Mouse (Mus musculus) liver, embryonic 13.5 days (tissue): ENCODE data around the gene Mapk8ip2. TPM values are rescaled to one million over a fixed set of nuclear protein-coding genes. Genes with fewer than 3 reads are reported as not detected.

Source experiments
- ATAC-seq: fragments of 200-750 bp; cut with Nextera tagmentation; 2 replicates; pipeline ENCODE4 v1.8.0; 2017; ENCODE audit warnings: low read depth, mild to moderate bottlenecking, moderate number of reproducible peaks, moderate library complexity
- DNase-seq: peaks from one replicate; pipeline ENCODE4 v3.0.0; 2022
- H3K27ac ChIP-seq: fragments of 300-500 bp; sonication (generic); 2 replicates; pipeline ENCODE4 v1.5.1; 2015; ENCODE audit warnings: moderate library complexity, mild to moderate bottlenecking, inconsistent platforms
- H3K27me3 ChIP-seq: fragments of 300-500 bp; sonication (generic); 2 replicates; pipeline ENCODE4 v1.6.1; 2015; ENCODE audit warnings: mild to moderate bottlenecking, inconsistent platforms
- H3K36me3 ChIP-seq: fragments of 300-500 bp; sonication (generic); 2 replicates; pipeline ENCODE4 v1.6.1; 2015; ENCODE audit warnings: mild to moderate bottlenecking, inconsistent platforms
- H3K4me1 ChIP-seq: fragments of 300-500 bp; sonication (generic); replicated peaks from 2 replicates; pipeline ENCODE4 v1.6.1; 2015; ENCODE audit warnings: inconsistent platforms
- H3K4me2 ChIP-seq: fragments of 300-500 bp; sonication (generic); 2 replicates; pipeline ENCODE4 v1.6.1; 2015; ENCODE audit warnings: inconsistent platforms, mild to moderate bottlenecking, moderate library complexity
- H3K4me3 ChIP-seq: fragments of 300-500 bp; sonication (generic); replicated peaks from 2 replicates; pipeline ENCODE4 v1.5.1; 2015; ENCODE audit warnings: mild to moderate bottlenecking, inconsistent platforms
- H3K9ac ChIP-seq: fragments of 300-500 bp; sonication (generic); 2 replicates; pipeline ENCODE4 v1.6.1; 2015; ENCODE audit warnings: mild to moderate bottlenecking, inconsistent platforms
- H3K9me3 ChIP-seq: fragments of 300-500 bp; sonication (generic); replicated peaks from 2 replicates; pipeline ENCODE4 v1.6.1; 2016; ENCODE audit warnings: inconsistent platforms
- WGBS: fragments of 180-500 bp; shearing (Covaris S2); methylation state at CpG from one replicate; pipeline ENCODE4 v1.1.7; 2015; ENCODE audit not compliant: insufficient replicate concordance; 5-methylcytosine and 5-hydroxymethylcytosine counted together
- polyA plus RNA-seq: library from polyadenylated mRNA; unstranded; fragments of >200 nt; fragmentation: Nextera tagmentation; extraction: Ambion mirVana; gene quantifications from 2 replicates; pipeline ENCODE4 v1.2.1, GENCODE M21; 2015

Gene Mapk8ip2
- polyA plus RNA-seq, 1 experiment from 2014 or later, result 0.14 TPM

DNA sequence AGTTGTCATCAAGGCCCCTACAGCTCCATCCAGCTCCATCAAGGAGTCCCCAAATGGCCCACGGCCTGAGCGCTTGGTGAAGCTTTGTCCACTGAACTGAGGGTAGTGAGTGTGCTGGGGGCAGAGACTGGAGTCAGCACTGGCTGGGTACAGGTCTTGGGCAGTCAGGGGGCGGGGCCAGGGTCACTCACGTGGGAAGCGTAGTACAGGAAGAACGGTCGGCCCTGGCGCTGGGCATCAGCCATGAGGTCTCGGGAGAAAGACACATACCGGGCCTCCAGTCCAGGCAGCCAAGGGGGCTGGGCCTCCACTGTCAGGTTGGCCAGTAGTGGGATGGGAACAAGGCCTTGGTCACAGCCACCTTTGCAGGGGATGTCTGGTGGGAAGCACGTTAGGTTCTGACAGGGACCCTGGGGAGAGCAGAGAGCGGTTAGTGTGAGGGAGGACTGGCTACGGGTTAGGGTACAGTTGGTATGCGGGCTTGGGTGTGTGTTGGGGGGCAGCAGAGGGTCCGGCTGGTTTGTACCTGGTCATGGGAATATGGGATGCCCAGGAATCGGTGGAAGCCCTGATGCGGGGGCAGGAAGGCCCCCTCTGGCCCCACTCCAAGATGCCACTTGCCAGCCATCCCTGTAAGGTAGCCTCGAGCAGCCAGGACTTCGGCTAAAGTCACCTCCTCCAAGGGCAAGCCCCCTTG is 21.0 kb downstream of the Mapk8ip2 start:
- H3K9me3 ChIP-seq, result no peaks in the 10 kb centered on the region
- DNase-seq (no peak), ATAC-seq (no peak)
- 84% methylated on average over 19 of the region's 19 CpGs for WGBS
- no peak overlapping the region for H3K27ac ChIP-seq
- no peak overlapping the region for H3K4me3 ChIP-seq
- H3K4me2 ChIP-seq, result peak overlapping the region; percentile 86
- no peaks in the 10 kb centered on the region for H3K36me3 ChIP-seq
- H3K9ac ChIP-seq, result no peak overlapping the region
- peaks cover 31% of the 10 kb centered on the region for H3K4me1 ChIP-seq
- H3K27me3 ChIP-seq, result no peaks in the 10 kb centered on the region

DNA sequence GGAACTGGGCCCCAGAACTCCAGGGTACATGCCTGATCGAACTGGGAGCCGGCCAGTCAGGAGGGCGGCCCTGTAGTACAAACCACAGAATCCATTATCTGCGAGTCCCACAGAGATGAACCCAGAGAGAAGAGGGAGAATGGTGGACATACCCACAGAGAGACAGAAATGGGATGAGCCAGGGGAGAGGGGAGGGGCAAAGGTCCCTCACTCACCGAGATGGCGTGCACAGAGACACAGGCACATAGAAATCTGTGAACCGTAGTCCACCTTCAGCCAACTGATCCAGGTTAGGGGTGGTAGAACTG is 21.5 kb downstream of the Mapk8ip2 start:
- WGBS, result 39% methylated on average over 7 of the region's 7 CpGs
- Histone ChIP-seq H3K27ac (no peak overlapping the region), H3K36me3 (no peaks in the 10 kb centered on the region), H3K4me1 (peaks cover 31% of the 10 kb centered on the region), H3K27me3 (no peaks in the 10 kb centered on the region), H3K4me2 (peak overlapping the region; percentile 86), H3K4me3 (peak overlapping the region; percentile 65), H3K9ac (peak overlapping the region; percentile 73; the same call in 1 of the 2 replicates), H3K9me3 (no peaks in the 10 kb centered on the region)
- ATAC-seq (no peak), DNase-seq (no peak)

DNA sequence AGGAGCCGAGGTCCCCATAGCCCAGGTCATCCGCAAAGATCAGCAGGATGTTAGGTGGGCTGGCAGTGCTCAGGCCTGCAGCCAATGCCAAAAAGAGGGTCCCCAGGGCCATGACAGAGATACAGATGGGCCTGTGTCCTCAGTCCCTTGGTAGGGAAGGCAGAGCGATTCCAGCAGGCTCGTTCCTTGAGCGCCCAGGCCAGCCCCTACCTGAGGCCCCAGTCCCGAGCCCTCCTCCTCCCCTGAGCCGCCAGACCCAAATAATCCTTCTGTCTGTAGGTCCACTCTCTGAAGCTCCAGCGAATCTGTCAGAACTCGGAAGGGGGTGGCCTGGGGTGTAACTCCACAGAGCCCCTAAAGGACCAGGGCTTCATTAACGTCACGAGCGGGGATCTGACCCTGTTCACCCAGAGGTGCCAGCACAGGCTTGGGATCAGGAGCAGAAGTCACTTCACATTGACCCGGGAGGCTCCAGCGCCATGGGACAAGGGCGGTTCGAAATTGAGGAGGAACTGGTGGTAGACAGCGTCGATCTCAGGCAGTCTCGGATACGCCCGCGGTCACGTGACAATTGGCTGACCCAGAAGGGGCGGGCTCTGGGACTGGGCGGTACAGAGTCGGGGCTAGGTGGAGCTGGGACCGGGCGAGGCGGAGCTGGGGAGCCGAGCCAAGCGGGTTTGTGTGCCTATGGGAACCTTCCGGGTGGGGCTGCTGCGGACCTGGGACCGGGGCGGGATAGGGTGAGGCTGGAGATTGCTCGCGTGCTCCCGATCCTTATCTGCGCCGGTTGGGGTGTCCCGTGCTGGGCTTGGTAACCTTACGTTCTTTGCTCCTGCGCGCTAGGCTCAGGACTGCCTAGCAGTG is 22.1 kb downstream of the Mapk8ip2 start:
- DNase-seq (peak; percentile 94), ATAC-seq (peak; percentile 97)
- 8% methylated on average over 44 of the region's 44 CpGs for WGBS
- peak overlapping the region; percentile 73 for H3K9ac ChIP-seq
- H3K4me2 ChIP-seq, result peak overlapping the region; percentile 86
- peak overlapping the region; percentile 82 for H3K27ac ChIP-seq
- no peaks in the 10 kb centered on the region for H3K27me3 ChIP-seq
- H3K36me3 ChIP-seq, result no peaks in the 10 kb centered on the region
- H3K4me3 ChIP-seq, result peak overlapping the region; percentile 65
- H3K4me1 ChIP-seq, result peaks cover 31% of the 10 kb centered on the region
- no peaks in the 10 kb centered on the region for H3K9me3 ChIP-seq

DNA sequence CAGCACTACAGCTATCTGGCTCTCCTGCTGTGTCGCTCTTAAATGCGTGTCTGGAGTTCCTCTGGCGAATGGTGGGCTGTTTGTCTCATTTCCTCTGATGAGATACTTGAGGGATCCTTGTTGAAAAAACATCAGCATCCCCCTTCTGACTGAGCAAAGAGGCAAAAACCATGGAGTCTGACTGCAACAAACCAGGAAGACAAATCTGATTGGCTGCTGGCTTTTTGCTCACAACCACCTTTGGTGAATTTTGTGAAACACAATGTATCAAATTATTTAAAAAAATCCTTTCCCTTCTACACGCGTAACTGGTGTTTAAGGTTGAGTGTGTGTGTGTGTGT is 22.7 kb downstream of the Mapk8ip2 start:
- peak overlapping the region; percentile 73 for H3K9ac ChIP-seq
- no peaks in the 10 kb centered on the region for H3K9me3 ChIP-seq
- peak overlapping the region; percentile 86 for H3K4me2 ChIP-seq
- no peak for ATAC-seq
- H3K27me3 ChIP-seq, result no peaks in the 10 kb centered on the region
- peak overlapping the region; percentile 65 for H3K4me3 ChIP-seq
- no peaks in the 10 kb centered on the region for H3K36me3 ChIP-seq
- peak overlapping the region; percentile 82 for H3K27ac ChIP-seq
- DNase-seq, result no peak
- H3K4me1 ChIP-seq, result peaks cover 31% of the 10 kb centered on the region
- 8% methylated on average over 5 of the region's 5 CpGs for WGBS

DNA sequence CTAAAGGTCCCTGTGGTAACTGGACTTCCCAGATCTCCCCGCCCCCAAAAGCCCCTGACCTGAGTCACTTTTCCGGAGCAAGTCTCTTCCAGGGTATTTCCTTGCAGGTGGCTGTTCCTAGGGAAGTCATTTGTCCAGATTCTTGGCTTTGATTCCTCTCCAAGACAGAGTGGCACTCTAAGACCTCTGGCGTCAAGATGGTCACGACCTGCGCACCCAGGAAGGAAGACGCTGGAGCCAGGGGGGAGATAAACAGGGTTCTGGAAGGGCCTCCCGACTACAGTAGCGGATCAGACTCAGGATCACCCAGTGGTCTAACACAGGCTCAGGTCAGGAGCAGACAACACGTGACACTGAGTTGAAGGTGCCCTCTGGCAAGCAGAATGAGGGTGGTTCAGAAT is 23.4 kb downstream of the Mapk8ip2 start, which contains the start of gene Arsa:
Arsa (minus strand) TSS at position 335 of the 401 bp plus-strand sequence.
- Histone ChIP-seq H3K4me1 (peaks cover 31% of the 10 kb centered on the region), H3K4me2 (peak within 1 kb of the TSS; percentile 86), H3K9me3 (no peaks in the 10 kb centered on the region), H3K4me3 (peak within 1 kb of the TSS; percentile 65), H3K9ac (peak within 1 kb of the TSS; percentile 73), H3K36me3 (no peaks in the 10 kb centered on the region), H3K27me3 (no peaks in the 10 kb centered on the region), H3K27ac (peak within 1 kb of the TSS; percentile 82)
- ATAC-seq, result no peak
- 18% methylated on average over 9 of the region's 9 CpGs for WGBS
- no peak for DNase-seq

DNA sequence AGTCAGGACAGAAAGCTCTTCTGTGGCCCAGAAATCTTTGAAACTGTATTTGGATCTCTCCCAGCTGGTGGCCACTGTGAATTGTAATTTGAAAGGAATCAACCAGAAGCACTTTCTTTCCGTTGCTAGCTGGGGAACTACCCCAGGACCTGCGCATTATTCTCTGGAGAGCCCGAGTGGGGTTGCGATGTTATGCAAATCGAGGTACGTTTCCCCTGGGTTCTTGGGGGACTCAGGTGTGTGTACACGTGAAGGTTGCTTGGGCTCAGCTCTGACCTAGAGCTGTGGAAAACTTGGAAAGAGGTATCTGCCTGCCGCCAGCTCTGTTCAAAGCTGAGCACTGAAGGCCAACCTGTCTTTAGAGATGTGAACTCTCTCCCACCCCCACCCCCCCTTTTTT is 24.1 kb downstream of the Mapk8ip2 start:
- Histone ChIP-seq H3K27ac (no peak overlapping the region), H3K4me3 (no peak overlapping the region), H3K9me3 (no peaks in the 10 kb centered on the region), H3K27me3 (no peaks in the 10 kb centered on the region), H3K9ac (no peak overlapping the region), H3K4me2 (no peak overlapping the region), H3K36me3 (no peaks in the 10 kb centered on the region), H3K4me1 (peaks cover 31% of the 10 kb centered on the region)
- 65% methylated on average over 8 of the region's 8 CpGs for WGBS
- ATAC-seq, result no peak
- DNase-seq, result no peak

DNA sequence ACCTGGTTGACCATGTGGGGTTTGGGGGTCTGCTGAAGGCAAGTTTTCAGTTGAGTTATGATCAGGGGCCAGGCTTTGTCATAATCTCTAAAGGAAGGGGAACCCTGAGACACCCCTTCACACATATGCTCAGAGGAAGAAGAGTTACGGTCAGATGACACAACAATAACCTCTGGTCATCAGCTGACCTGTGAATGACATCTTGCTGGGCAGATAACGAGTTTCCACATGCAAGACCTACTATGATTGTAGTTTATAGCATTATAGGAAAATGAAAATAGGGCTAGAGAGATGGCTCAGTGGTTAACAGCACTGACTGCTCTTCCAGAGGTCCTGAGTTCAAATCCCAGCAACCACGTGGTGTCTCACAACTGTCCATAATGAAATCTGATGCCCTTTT is 24.9 kb downstream of the Mapk8ip2 start:
- Histone ChIP-seq H3K27me3 (no peaks in the 10 kb centered on the region), H3K4me2 (no peak overlapping the region), H3K27ac (no peak overlapping the region), H3K9me3 (no peaks in the 10 kb centered on the region), H3K4me1 (peaks cover 31% of the 10 kb centered on the region), H3K36me3 (no peaks in the 10 kb centered on the region), H3K9ac (no peak overlapping the region), H3K4me3 (no peak overlapping the region)
- DNase-seq (no peak), ATAC-seq (no peak)
- 61% methylated on average over 3 of the region's 3 CpGs for WGBS

DNA sequence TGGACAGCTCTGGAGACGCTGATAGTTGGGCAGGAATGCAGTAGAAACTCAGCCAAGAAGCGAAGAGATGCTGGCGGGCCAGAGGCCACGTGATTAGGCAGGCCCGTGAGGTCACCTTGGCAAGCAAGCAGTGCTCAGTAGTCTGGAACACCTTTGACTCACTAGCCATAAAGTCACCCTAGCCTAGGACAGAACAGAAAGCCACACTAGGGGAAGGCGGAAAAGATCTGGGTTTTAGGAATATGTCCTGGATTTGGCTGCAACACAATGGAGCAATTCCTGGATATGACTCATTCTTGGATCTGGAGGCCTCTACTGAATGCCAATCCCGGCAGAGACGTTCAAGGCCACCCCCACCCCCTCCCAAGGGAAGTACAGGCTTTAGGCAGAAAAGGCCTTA is 26.9 kb downstream of the Mapk8ip2 start:
- Histone ChIP-seq H3K4me2 (no peak overlapping the region), H3K9me3 (no peaks in the 10 kb centered on the region), H3K9ac (no peak overlapping the region), H3K36me3 (no peaks in the 10 kb centered on the region), H3K4me3 (no peak overlapping the region), H3K4me1 (peaks cover 20% of the 10 kb centered on the region), H3K27ac (no peak overlapping the region), H3K27me3 (no peaks in the 10 kb centered on the region)
- 70% methylated on average over 8 of the region's 8 CpGs for WGBS
- DNase-seq (no peak), ATAC-seq (no peak)

DNA sequence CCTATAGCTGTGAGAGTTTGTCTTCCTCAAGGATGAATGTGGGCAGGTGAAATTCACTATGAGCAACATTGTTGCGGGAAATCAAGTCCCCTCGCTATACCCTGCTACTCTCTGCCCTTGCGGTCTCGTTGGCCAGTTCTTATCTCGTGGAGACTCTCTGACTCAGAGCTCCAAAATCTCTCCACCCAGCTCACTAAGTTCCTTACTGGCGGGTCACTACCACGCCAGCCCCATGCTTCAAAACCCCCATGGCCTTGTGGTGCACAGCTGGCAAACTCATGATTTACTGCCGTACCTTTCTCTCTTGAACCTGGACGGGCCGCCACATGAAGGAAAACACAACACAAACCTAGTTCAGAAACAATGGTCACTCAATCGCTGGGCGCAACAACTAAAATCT is 34.5 kb downstream of the Mapk8ip2 start:
- DNase-seq (no peak), ATAC-seq (no peak)
- 41% methylated on average over 12 of the region's 12 CpGs for WGBS
- H3K4me1 ChIP-seq, result no peaks in the 10 kb centered on the region
- H3K9me3 ChIP-seq, result no peaks in the 10 kb centered on the region
- H3K4me2 ChIP-seq, result no peak overlapping the region
- H3K27me3 ChIP-seq, result 0 out of 2 replicates have a peak, but pooled peaks cover 6% of the 10 kb centered on the region
- H3K36me3 ChIP-seq, result no peaks in the 10 kb centered on the region
- H3K4me3 ChIP-seq, result no peak overlapping the region
- H3K9ac ChIP-seq, result no peak overlapping the region
- H3K27ac ChIP-seq, result no peak overlapping the region

DNA sequence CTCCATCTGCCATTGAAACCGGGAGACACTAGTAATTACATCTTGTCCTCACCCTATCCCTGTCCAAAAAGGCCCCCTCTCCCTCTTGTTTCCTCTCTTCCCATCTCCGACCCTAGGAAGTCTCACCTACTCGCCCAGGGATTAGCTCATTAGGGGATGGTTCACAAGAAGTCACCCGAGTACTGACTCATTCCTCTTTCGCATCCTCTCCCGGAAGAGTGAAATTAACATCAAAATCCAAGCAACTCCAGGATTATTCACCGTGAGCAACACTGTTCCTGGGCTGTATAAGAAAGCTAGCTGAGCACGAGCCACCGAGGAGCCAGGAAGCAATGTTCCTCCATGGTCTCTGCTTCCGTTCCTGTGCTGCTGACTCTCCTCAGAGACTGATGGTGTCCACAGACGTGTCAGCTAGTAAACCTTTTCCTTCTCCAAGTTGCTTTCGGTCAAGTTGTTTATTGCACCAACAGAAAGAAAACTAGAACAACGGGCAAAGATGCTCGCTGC is 35.0 kb downstream of the Mapk8ip2 start:
- no peaks in the 10 kb centered on the region for H3K4me1 ChIP-seq
- ATAC-seq (no peak), DNase-seq (no peak)
- no peak overlapping the region for H3K4me2 ChIP-seq
- no peak overlapping the region for H3K4me3 ChIP-seq
- no peak overlapping the region for H3K27ac ChIP-seq
- no peak overlapping the region for H3K9ac ChIP-seq
- no peaks in the 10 kb centered on the region for H3K36me3 ChIP-seq
- H3K27me3 ChIP-seq, result 0 out of 2 replicates have a peak, but pooled peaks cover 6% of the 10 kb centered on the region
- 38% methylated on average over 14 of the region's 14 CpGs for WGBS
- H3K9me3 ChIP-seq, result no peaks in the 10 kb centered on the region

DNA sequence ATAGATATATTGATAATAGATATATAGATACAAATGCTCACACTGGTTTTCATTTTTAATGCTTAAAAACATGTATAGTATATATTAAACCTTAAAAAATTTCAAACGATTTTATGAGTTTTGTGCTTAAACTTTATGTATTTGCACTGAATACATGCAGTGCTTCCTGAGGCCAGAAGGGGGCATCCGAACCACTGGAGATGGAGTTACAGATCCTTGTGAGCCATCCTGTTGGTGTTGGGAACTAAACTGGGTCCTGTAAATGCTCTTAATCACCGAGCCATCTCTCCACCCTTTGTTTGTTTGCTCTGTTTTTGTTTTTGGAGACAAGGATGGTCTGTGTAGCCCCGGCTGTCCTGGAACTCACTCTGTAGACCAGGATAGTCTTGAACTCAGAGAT is 41.3 kb downstream of the Mapk8ip2 start:
- no peaks in the 10 kb centered on the region for H3K9me3 ChIP-seq
- H3K9ac ChIP-seq, result no peak overlapping the region
- no peak overlapping the region for H3K4me2 ChIP-seq
- DNase-seq, result no peak
- no peak overlapping the region for H3K4me3 ChIP-seq
- ATAC-seq, result no peak
- no peaks in the 10 kb centered on the region for H3K36me3 ChIP-seq
- H3K27me3 ChIP-seq, result peaks cover 37% of the 10 kb centered on the region
- 54% methylated on average over 4 of the region's 4 CpGs for WGBS
- H3K27ac ChIP-seq, result no peak overlapping the region
- peaks cover 26% of the 10 kb centered on the region for H3K4me1 ChIP-seq
